Mouse (Mus musculus): Measurements from ENCODE around the gene Kndc1.

DNA sequence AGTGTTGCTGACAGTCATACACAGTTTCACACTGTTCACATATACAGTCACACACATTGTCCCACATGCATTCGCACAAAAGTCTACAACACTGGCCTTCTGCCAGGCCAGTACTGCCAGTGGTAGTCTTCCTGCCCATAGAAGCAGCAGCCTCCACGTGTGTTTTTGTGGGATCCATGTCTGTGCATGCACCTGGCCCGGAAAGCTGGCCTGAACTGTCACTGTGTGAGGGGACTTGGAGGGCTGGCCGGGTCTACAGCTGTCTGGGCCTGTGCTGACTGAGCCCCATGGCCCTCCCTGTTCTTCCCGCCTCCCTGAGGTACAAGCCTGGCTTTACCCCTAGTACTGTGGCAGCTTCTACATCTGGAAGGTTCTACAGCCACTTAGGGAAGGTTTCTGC is 76.5 kb downstream of the Kndc1 start:
- no peak for TF ChIP-seq CTCF (IDR thresholded peaks at IDR 0.05; ENCODE audit: borderline replicate concordance, insufficient read depth, low read depth, low read length)
- TF ChIP-seq POLR2A (IDR thresholded peaks at IDR 0.05; ENCODE audit: borderline replicate concordance, insufficient read depth, low read length): no peak
